Mouse (Mus musculus): ENCODE data around the gene Sema6d. TPM values are rescaled to one million over a fixed set of nuclear protein-coding genes. Genes with fewer than 3 reads are reported as not detected.

Gene Sema6d
- total RNA-seq (2017) = 0.39 to 0.43 TPM in 2 of 3 replicates, not detected in the other

DNA sequence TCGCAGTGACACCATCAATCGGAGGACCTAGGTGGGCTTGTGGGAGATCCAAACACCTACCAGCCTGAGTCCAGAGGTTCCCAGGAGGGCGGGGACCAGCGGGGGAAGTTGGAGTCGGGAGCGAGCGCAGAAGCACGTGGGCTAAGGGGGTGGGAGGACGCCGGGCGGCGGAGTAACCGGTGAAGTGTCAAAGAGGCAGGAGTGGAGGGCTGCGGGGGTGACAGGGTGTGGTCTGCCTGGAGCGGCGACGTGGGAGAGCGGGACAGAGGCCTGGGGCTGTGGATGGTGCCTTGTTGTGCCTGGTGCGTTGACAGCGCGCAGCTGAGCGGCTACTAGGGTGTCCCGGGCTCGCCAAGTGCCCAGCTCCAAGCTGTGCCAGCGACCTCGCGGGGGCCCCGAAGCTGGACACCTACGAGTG is at the start of gene Sema6d:
TSS of gene Sema6d (plus strand) at position 157 of the 418 bp plus-strand sequence.
- no peak for ATAC-seq (replicated peaks; ENCODE audit: insufficient number of reproducible peaks, low FRiP score, low TSS enrichment, poor library complexity, severe bottlenecking)

GRCm38 (mm10) chr2:124059910-124060309 is 29.9 kb upstream of the Sema6d start:
- no peak for ATAC-seq (replicated peaks; ENCODE audit: insufficient number of reproducible peaks, low FRiP score, low TSS enrichment, poor library complexity, severe bottlenecking)

DNA sequence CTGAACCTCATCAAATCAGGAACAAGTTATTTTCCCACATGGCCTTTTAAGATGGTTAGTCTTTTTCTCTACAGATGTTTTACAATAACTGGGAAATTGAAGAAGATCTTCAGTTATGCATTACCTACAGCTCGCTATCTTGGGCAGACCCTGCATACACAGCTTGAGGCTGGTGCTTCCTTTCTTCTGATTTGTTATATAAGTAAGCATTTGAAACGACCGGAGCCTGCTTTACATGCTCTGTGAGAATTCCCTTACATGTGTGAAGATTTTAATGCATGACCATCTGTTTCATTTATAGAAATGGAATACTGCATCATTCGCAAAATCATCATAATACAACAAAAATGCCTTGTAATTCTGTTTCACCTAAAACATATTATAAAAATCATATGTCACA is 21.4 kb upstream of the Sema6d start:
- ATAC-seq (replicated peaks; ENCODE audit: insufficient number of reproducible peaks, low FRiP score, low TSS enrichment, poor library complexity, severe bottlenecking) = no peak

GRCm38 (mm10) chr2:124070664-124071063 is 19.1 kb upstream of the Sema6d start:
- no peak for ATAC-seq (replicated peaks; ENCODE audit: insufficient number of reproducible peaks, low FRiP score, low TSS enrichment, poor library complexity, severe bottlenecking)

- no peak for ATAC-seq (replicated peaks; ENCODE audit: insufficient number of reproducible peaks, low FRiP score, low TSS enrichment, poor library complexity, severe bottlenecking)
Measured at GRCm38 (mm10) chr2:124071380-124071779, 18.4 kb upstream of the Sema6d start.

GRCm38 (mm10) chr2:124090231-124091141 is 717 bp downstream of the Sema6d start:
- ATAC-seq (replicated peaks; ENCODE audit: insufficient number of reproducible peaks, low FRiP score, low TSS enrichment, poor library complexity, severe bottlenecking) = no peak

GRCm38 (mm10) chr2:124099697-124100096 is 9.9 kb downstream of the Sema6d start:
- no peak for ATAC-seq (replicated peaks; ENCODE audit: insufficient number of reproducible peaks, low FRiP score, low TSS enrichment, poor library complexity, severe bottlenecking)

- ATAC-seq (replicated peaks; ENCODE audit: insufficient number of reproducible peaks, low FRiP score, low TSS enrichment, poor library complexity, severe bottlenecking) = no peak
Measured at GRCm38 (mm10) chr2:124100486-124101200, 10.9 kb downstream of the Sema6d start.

- ATAC-seq (replicated peaks; ENCODE audit: insufficient number of reproducible peaks, low FRiP score, low TSS enrichment, poor library complexity, severe bottlenecking) = no peak
Measured at GRCm38 (mm10) chr2:124101201-124101517, 11.4 kb downstream of the Sema6d start.

- ATAC-seq (replicated peaks; ENCODE audit: insufficient number of reproducible peaks, low FRiP score, low TSS enrichment, poor library complexity, severe bottlenecking) = no peak
Measured at GRCm38 (mm10) chr2:124101580-124101979, 11.8 kb downstream of the Sema6d start.

DNA sequence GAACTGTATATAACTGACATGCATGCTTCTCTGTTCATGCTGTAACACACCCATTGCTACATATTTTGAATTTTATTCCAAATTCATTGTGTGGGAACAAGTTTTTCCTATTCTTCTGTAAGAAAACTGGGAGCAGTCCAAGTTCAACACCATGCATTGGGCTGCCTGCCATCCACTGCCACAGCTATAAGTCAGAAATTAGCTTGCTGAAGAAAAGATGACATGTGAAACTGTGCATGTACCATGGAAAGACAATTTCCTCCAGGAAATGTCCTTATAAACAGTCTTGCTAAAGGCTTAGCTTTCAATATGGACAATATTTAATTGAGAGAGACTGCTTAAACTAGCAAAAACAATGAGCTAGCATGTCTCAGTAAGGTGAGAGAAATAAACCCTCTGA is 13.5 kb downstream of the Sema6d start:
- no peak for ATAC-seq (replicated peaks; ENCODE audit: insufficient number of reproducible peaks, low FRiP score, low TSS enrichment, poor library complexity, severe bottlenecking)

GRCm38 (mm10) chr2:124118469-124119243 is 28.9 kb downstream of the Sema6d start:
- ATAC-seq (replicated peaks; ENCODE audit: insufficient number of reproducible peaks, low FRiP score, low TSS enrichment, poor library complexity, severe bottlenecking) = no peak

DNA sequence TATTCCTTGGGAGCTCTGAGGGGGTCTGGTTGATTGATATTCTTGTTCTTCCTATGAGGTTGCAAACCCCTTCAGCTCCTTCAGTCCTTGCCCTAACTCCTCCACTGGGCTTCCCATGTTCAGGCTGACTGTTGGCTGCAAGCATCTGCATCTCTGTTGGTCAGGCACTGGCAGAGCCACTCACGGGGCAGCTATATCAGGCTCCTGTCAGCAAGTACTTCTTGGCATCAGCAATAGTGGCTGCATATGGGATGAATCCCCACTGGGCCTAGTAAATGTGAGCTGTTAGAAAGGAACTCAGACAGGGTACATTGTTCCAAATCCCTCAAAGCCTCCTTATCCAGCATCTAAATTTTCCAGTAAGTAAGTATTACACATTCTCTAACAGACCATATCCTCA is 30.6 kb downstream of the Sema6d start:
- no peak for ATAC-seq (replicated peaks; ENCODE audit: insufficient number of reproducible peaks, low FRiP score, low TSS enrichment, poor library complexity, severe bottlenecking)

- ATAC-seq (replicated peaks; ENCODE audit: insufficient number of reproducible peaks, low FRiP score, low TSS enrichment, poor library complexity, severe bottlenecking) = no peak
Measured at GRCm38 (mm10) chr2:124121539-124121938, 31.8 kb downstream of the Sema6d start.

DNA sequence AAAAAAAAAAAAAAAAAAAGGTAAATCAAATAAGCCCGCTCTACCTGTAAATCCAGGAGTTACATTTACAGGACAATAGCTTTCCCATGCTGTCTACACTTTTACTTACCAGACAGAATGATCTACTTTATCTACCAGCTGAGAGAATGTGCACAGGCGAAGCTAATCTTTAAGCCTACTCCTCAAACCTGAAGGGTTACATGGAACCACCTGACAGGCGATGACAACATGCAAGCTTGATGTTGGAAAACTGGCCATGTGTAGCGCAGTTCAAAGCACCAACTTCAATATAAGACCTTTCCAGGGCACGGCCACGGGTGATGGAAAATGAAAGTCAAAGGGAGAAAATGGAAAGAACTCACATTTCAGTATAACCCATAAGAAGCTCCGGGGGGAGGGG is 35.7 kb downstream of the Sema6d start:
- no peak for ATAC-seq (replicated peaks; ENCODE audit: insufficient number of reproducible peaks, low FRiP score, low TSS enrichment, poor library complexity, severe bottlenecking)

- ATAC-seq (replicated peaks; ENCODE audit: insufficient number of reproducible peaks, low FRiP score, low TSS enrichment, poor library complexity, severe bottlenecking) = no peak
Measured at GRCm38 (mm10) chr2:124126853-124127252, 37.1 kb downstream of the Sema6d start.

GRCm38 (mm10) chr2:124130876-124131275 is 41.1 kb downstream of the Sema6d start:
- no peak for ATAC-seq (replicated peaks; ENCODE audit: insufficient number of reproducible peaks, low FRiP score, low TSS enrichment, poor library complexity, severe bottlenecking)

DNA sequence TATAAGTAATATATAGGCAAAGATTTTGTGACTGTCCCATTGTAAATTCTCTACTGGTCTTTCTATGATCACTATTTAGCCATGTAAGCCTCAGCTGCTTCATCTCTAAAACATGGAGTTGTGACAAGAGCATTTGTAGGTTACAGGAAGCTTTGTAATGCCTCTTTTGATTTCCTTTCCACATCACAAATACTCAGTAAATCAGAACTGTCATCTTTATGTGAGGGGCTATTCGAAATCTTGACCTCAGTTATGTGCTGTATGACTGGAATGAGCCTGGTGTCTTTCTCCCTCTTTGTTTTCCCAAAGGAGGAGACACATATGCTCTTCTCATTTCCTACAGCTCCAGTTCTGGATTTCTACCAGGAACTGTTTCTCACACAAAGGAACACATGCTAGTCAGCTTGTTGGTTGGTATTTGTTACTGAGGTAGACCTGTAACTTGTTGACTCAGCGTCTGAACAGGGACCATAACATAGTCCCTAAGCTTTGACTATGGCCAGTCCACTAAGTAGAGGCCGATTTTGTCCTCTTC is 51.8 kb downstream of the Sema6d start:
- ATAC-seq (replicated peaks; ENCODE audit: insufficient number of reproducible peaks, low FRiP score, low TSS enrichment, poor library complexity, severe bottlenecking) = no peak

DNA sequence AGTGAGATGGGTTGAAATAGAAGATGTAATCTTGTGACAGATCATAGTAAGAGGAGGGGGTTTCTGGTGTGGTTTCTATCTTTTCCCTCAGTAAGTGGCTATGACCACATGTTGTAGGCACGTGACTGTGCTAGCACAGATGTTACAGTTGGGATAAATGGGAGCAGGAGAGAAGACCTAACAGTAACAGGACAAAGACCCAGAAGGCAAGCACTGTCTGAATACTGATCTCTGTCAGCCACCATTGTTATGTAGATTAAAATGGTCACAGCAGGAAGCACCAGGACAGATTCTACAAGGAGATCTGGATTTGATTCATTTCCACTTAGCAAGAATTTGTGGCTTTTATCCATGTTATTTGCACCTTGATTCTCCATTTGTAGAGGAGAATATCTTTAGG is 55.8 kb downstream of the Sema6d start:
- ATAC-seq (replicated peaks; ENCODE audit: insufficient number of reproducible peaks, low FRiP score, low TSS enrichment, poor library complexity, severe bottlenecking) = no peak

Data from monocyte, adult 5-6 weeks (primary cell).